Mouse (Mus musculus) adrenal gland, adult 8-10 months (tissue): ENCODE measurements around the gene A830018L16Rik. TPM values are rescaled to one million over a fixed set of nuclear protein-coding genes. Genes with fewer than 3 reads are reported as not detected.
"Not testable (repeated sequence)": the region's sequence is repeated elsewhere in the genome, so short reads cannot be mapped to it uniquely, and the experiment has no call there.

Experiments
- DNase-seq: peaks from one replicate; pipeline ENCODE4 v3.0.0; 2022
- total RNA-seq, 4 experiments: library from RNA; stranded (reverse); gene quantifications; 2 replicates each; pipeline ENCODE4 v1.2.4; 2022

A830018L16Rik gene
- total RNA-seq, 4 experiments from 2014 or later, result 0.25 to 0.62 (median 0.57) TPM

GRCm38 (mm10) chr1:12000557-12000956, 586.7 kb downstream of the A830018L16Rik start:
- DNase-seq, result no peak

GRCm38 (mm10) chr1:12008789-12009550, 595.1 kb downstream of the A830018L16Rik start:
- DNase-seq, result no peak

GRCm38 (mm10) chr1:12009551-12009846, 595.6 kb downstream of the A830018L16Rik start:
- DNase-seq, result no peak

GRCm38 (mm10) chr1:12010607-12011006, 596.7 kb downstream of the A830018L16Rik start:
- DNase-seq, result no peak

GRCm38 (mm10) chr1:12020646-12021045, 606.7 kb downstream of the A830018L16Rik start:
- DNase-seq, result not testable (repeated sequence)
